In the genomic region with DNA sequence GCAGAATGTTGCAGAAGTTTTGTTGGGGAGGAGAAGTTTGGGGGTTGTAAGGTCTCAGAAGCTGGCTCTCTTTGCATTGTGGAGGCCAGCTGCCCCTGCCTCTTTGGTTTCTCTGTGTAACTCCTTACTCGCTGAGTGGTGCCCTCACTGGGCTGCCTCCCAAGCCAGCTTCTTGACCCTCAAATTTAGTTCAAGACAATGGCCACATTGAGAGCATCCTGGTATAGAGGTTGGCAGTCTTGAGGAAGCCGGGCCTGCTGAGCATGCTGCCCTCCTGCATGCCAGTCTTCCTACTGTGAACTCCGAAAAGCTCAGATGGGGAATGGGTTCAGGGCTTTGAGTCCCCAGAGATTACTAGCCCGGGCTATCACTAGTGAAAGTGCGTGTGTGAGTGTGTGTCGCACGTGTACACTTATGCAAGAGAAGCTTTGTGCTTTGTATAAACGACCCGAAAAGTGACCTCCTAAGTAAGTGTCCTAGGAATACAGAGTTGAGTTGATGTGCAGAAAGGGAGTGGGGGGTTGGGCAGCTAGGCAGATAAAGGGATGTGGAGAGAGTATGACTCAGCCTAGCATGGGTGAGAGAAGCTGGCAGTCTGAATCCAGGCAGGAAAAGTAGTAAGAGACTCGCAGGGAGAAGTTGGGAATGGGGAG, we compare ENCODE assay signal across 11 mouse cellular contexts.
A peak's percentile ranks its signal among the peaks of the same experiment; 100 is the strongest.
DNase-seq lines count a peak whose midpoint lies in the region; ATAC-seq and TF ChIP-seq lines count a peak whose summit lies in the region.
"Had no signal": no experiment of that assay in that cellular context is flagged by ENCODE, and none has a peak within 500 bp of the region (broad histone marks: within the 10 kb centered on the region; RNA-seq: fewer than 3 reads in every experiment).

No protein-coding gene starts in this region.

- peaks cover 77% of the 10 kb centered on the region for H3K79me3 ChIP-seq in C2C12 (ENCODE audit: low read depth)

- H3K9ac ChIP-seq in heart, embryonic 11.5 days (ENCODE audit: low read depth, low read length): 0 out of 2 replicates have a peak overlapping the region, but pooled peaks have one; percentile 40
- H3K9ac ChIP-seq in forebrain, embryonic 13.5 days: peak overlapping the region; percentile 79
- 0 out of 2 replicates have a peak overlapping the region, but pooled peaks have one; percentile 15 for H3K9ac ChIP-seq in liver, embryonic 11.5 days (ENCODE audit: low read depth, low read length)
- H3K9ac ChIP-seq: liver, embryonic 14.5 days had no signal

- 24% methylated on average over 10 of the region's 10 CpGs for WGBS in heart, embryonic 11.5 days (ENCODE audit: insufficient replicate concordance)
- 42% methylated on average over 10 of the region's 10 CpGs for WGBS in forebrain, embryonic 13.5 days
- WGBS in liver, embryonic 11.5 days: 51% methylated on average over 10 of the region's 10 CpGs

- H3K36me3 ChIP-seq in heart, embryonic 11.5 days (ENCODE audit: control insufficient read depth, insufficient read depth, low read length): no peaks in the 10 kb centered on the region
- H3K36me3 ChIP-seq in C2C12 (ENCODE audit: control insufficient read depth, insufficient read depth): peaks cover 30% of the 10 kb centered on the region
- 0 out of 2 replicates have a peak, but pooled peaks cover 6% of the 10 kb centered on the region for H3K36me3 ChIP-seq in forebrain, embryonic 13.5 days (ENCODE audit: poor library complexity, severe bottlenecking)
- no peaks in the 10 kb centered on the region for H3K36me3 ChIP-seq in liver, embryonic 11.5 days (ENCODE audit: control insufficient read depth, insufficient read depth, low read length)

- no peak for ATAC-seq in heart, embryonic 11.5 days (replicated peaks; ENCODE audit: insufficient number of reproducible peaks, low FRiP score, low TSS enrichment)
- ATAC-seq in forebrain, embryonic 13.5 days: no peak
- no peak for ATAC-seq in liver, embryonic 11.5 days (replicated peaks; ENCODE audit: low FRiP score)
- ATAC-seq in frontal cortex, adult (ENCODE audit: low TSS enrichment): no peak

- no peak for TF ChIP-seq CTCF in C2C12 (IDR thresholded peaks at IDR 0.05; ENCODE audit: control insufficient read depth, insufficient read depth, insufficient read length)

- H3ac ChIP-seq in C2C12 (ENCODE audit: control insufficient read depth, insufficient read length, low read depth): peak overlapping the region; percentile 60

- peak overlapping the region; percentile 90 for H3K4me2 ChIP-seq in heart, embryonic 11.5 days
- H3K4me2 ChIP-seq in forebrain, embryonic 13.5 days: peak overlapping the region; percentile 90
- H3K4me2 ChIP-seq in liver, embryonic 11.5 days: peak overlapping the region; percentile 71

- 0 out of 2 replicates have a peak, but pooled peaks cover 9% of the 10 kb centered on the region for H3K27me3 ChIP-seq in heart, embryonic 11.5 days (ENCODE audit: control insufficient read depth, insufficient read depth, low read length)
- H3K27me3 ChIP-seq in C2C12 (ENCODE audit: control insufficient read depth, insufficient read depth, insufficient read length): no peaks in the 10 kb centered on the region
- H3K27me3 ChIP-seq in forebrain, embryonic 13.5 days: peaks cover 6% of the 10 kb centered on the region; the same call in 1 of the 2 replicates
- peaks cover 23% of the 10 kb centered on the region for H3K27me3 ChIP-seq in liver, embryonic 11.5 days (replicated peaks; ENCODE audit: control insufficient read depth, insufficient read depth, low read length)

- no peaks in the 10 kb centered on the region for H3K9me3 ChIP-seq in heart, embryonic 11.5 days (replicated peaks; ENCODE audit: control insufficient read depth, low read length)
- H3K9me3 ChIP-seq in forebrain, embryonic 13.5 days (replicated peaks): no peaks in the 10 kb centered on the region
- H3K9me3 ChIP-seq in liver, embryonic 11.5 days (ENCODE audit: control insufficient read depth, low read length): no peaks in the 10 kb centered on the region
- H3K9me3 ChIP-seq: G1E had no signal

- intact Hi-C loops in heart, postnatal 25 days (cut with DNase I): loop anchor here (2.0 kb wide), 1 partner anchor 44 kb away; no protein-coding TSS in a partner anchor

- H3K79me2 ChIP-seq in C2C12 (ENCODE audit: control insufficient read depth, insufficient read depth): peaks cover 88% of the 10 kb centered on the region

- H3K4me1 ChIP-seq in heart, embryonic 11.5 days (ENCODE audit: control insufficient read depth, insufficient read depth, low read length): peaks cover 52% of the 10 kb centered on the region
- peaks cover 70% of the 10 kb centered on the region for H3K4me1 ChIP-seq in forebrain, embryonic 13.5 days
- H3K4me1 ChIP-seq in liver, embryonic 11.5 days (replicated peaks; ENCODE audit: control insufficient read depth, insufficient read depth, low read length): peaks cover 32% of the 10 kb centered on the region

- H3K4me3 ChIP-seq in heart, embryonic 11.5 days (ENCODE audit: low read depth, low read length): peak overlapping the region; percentile 78; the same call in 1 of the 2 replicates
- H3K4me3 ChIP-seq in C2C12 (ENCODE audit: insufficient read depth, poor library complexity, severe bottlenecking): peak overlapping the region; percentile 99
- peak overlapping the region; percentile 64 for H3K4me3 ChIP-seq in forebrain, embryonic 13.5 days
- H3K4me3 ChIP-seq in liver, embryonic 11.5 days (ENCODE audit: low read depth, low read length): peak overlapping the region; percentile 59
- H3K4me3 ChIP-seq: erythroblast, embryonic 14.5 days had no signal

- DNase-seq in heart, postnatal 25 days (ENCODE audit: low spot score): no peak
- no peak for DNase-seq in liver, embryonic 11.5 days (ENCODE audit: low spot score)
- no peak for DNase-seq in frontal cortex, postnatal 10 days (ENCODE audit: low spot score in 2 of 2)
- DNase-seq in embryo, embryonic 10.5 days (ENCODE audit: low spot score): no peak

- H3K27ac ChIP-seq in heart, embryonic 11.5 days (ENCODE audit: low read depth, low read length): peak overlapping the region; percentile 54; the same call in 1 of the 2 replicates
- peak overlapping the region; percentile 49 for H3K27ac ChIP-seq in forebrain, embryonic 13.5 days
- 0 out of 2 replicates have a peak overlapping the region, but pooled peaks have one; percentile 19 for H3K27ac ChIP-seq in liver, embryonic 11.5 days (ENCODE audit: low read depth, low read length)
- H3K27ac ChIP-seq: liver, embryonic 14.5 days had no signal

TF ChIP-seq in C2C12, 6 proteins besides CTCF, POLR2A, EP300 and RAD21:
- no peak for TF ChIP-seq USF1 (IDR thresholded peaks at IDR 0.05; ENCODE audit: low read depth)
- peak; percentile 31 for TF ChIP-seq FOSL1 (IDR thresholded peaks at IDR 0.05; ENCODE audit: insufficient read depth, low read length, poor library complexity, severe bottlenecking)
- TF ChIP-seq MAX (IDR thresholded peaks at IDR 0.05): peak; percentile 27
- no peak for TF ChIP-seq MYOD1 (IDR thresholded peaks at IDR 0.05; ENCODE audit: control insufficient read depth, insufficient read length, low read depth)
- TF ChIP-seq MYOG (IDR thresholded peaks at IDR 0.05; ENCODE audit: control insufficient read depth, extremely low read depth, insufficient read length): no peak
- TF ChIP-seq CEBPB (IDR thresholded peaks at IDR 0.05; ENCODE audit: low read depth): no peak

Comparison
In these comparisons a context has a peak if more than half of its experiments do, and no peak if none do; other contexts are left out.
1. H3K9ac ChIP-seq: peak in every context shown above with its lines; median percentile 79 in forebrain, embryonic 13.5 days; 40 in heart, embryonic 11.5 days; 15 in liver, embryonic 11.5 days.